9 mouse cellular contexts compared by ENCODE assay signal in the genomic region with DNA sequence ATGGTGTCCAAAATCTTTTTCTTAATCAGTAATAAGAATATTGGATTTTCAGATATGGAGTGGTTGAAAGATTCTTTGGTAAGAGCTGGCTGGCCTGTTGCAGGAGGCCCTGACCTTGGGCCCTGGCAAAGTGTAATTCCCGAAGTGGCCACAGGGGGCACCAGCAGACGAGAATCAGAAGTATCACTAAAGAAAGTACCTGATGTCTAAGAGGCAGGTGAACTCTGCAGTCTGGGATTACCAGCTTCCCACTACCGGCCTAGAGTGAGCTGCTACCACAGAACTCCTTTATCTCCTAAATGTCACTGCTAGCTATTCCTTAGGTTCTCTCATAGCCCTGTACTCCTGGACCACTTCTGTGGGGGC. TPM values are rescaled to one million over a fixed set of nuclear protein-coding genes. Genes with fewer than 3 reads are reported as not detected.
DNase-seq lines count a peak whose midpoint lies in the region; ATAC-seq lines count a peak whose summit lies in the region.
"Had no signal": no experiment of that assay in that cellular context is flagged by ENCODE, and none has a peak within 500 bp of the region (broad histone marks: within the 10 kb centered on the region; RNA-seq: fewer than 3 reads in every experiment).

No protein-coding gene starts in this region.

- peaks cover 40% of the 10 kb centered on the region for H3K4me1 ChIP-seq in intestine, embryonic 14.5 days (replicated peaks; ENCODE audit: control insufficient read depth, insufficient read depth, low read length)
- H3K4me1 ChIP-seq in intestine, embryonic 16.5 days (ENCODE audit: control insufficient read depth, insufficient read depth, low read length) = peaks cover 38% of the 10 kb centered on the region
- peaks cover 51% of the 10 kb centered on the region for H3K4me1 ChIP-seq in heart, embryonic 15.5 days (replicated peaks)

- peak; percentile 98 for DNase-seq in intestine, embryonic 14.5 days (ENCODE audit: low spot score)
- DNase-seq in R1 (ENCODE audit: low read depth, low spot score) = peak; percentile 81
- DNase-seq in cerebellum, postnatal 25 days = peak; percentile 93 to 94
- DNase-seq in left cerebral cortex, postnatal 4 days = peak; percentile 82
- peak; percentile 72 for DNase-seq in retina, postnatal 7 days (ENCODE audit: low read depth, low spot score)
- peak; percentile 79 to 90 for DNase-seq in urinary bladder, adult 18-20 months (ENCODE audit: low spot score in 2 of 2)

- peaks cover 37% of the 10 kb centered on the region for H3K36me3 ChIP-seq in intestine, embryonic 14.5 days (ENCODE audit: control insufficient read depth, insufficient read depth, low read length)
- H3K36me3 ChIP-seq in intestine, embryonic 16.5 days (ENCODE audit: control insufficient read depth, insufficient read depth, low read length) = peaks cover 2% of the 10 kb centered on the region; the same call in 1 of the 2 replicates
- H3K36me3 ChIP-seq in heart, embryonic 15.5 days = peaks cover 23% of the 10 kb centered on the region

- ATAC-seq in intestine, embryonic 14.5 days (replicated peaks; ENCODE audit: low FRiP score, low TSS enrichment, low read depth) = no peak
- no peak for ATAC-seq in intestine, embryonic 16.5 days
- no peak for ATAC-seq in heart, embryonic 15.5 days (replicated peaks; ENCODE audit: insufficient number of reproducible peaks, insufficient read depth, low FRiP score, low read depth)

- H3K27ac ChIP-seq in intestine, embryonic 14.5 days (ENCODE audit: low read depth) = no peak overlapping the region
- no peak overlapping the region for H3K27ac ChIP-seq in intestine, embryonic 16.5 days (ENCODE audit: low read length)
- peak overlapping the region; percentile 92 for H3K27ac ChIP-seq in heart, embryonic 15.5 days
- H3K27ac ChIP-seq: embryonic facial prominence, embryonic 12.5 days had no signal

- intact Hi-C loops in left cerebral cortex, postnatal 4 days (cut with DNase I) = no loop called here

- no peak overlapping the region for H3K4me2 ChIP-seq in intestine, embryonic 14.5 days (ENCODE audit: low read length)
- no peak overlapping the region for H3K4me2 ChIP-seq in intestine, embryonic 16.5 days (ENCODE audit: low read depth, low read length)
- H3K4me2 ChIP-seq in heart, embryonic 15.5 days = no peak overlapping the region
- H3K4me2 ChIP-seq: embryonic facial prominence, embryonic 12.5 days had no signal

- H3K9me3 ChIP-seq in intestine, embryonic 14.5 days (ENCODE audit: control insufficient read depth, low read length) = no peaks in the 10 kb centered on the region
- no peaks in the 10 kb centered on the region for H3K9me3 ChIP-seq in intestine, embryonic 16.5 days (ENCODE audit: control insufficient read depth, low read length)
- no peaks in the 10 kb centered on the region for H3K9me3 ChIP-seq in heart, embryonic 15.5 days (replicated peaks)
- H3K9me3 ChIP-seq: embryonic facial prominence, embryonic 12.5 days had no signal

- H3K4me3 ChIP-seq in intestine, embryonic 14.5 days (ENCODE audit: low read depth, low read length) = no peak overlapping the region
- H3K4me3 ChIP-seq in intestine, embryonic 16.5 days (ENCODE audit: low read length) = no peak overlapping the region
- no peak overlapping the region for H3K4me3 ChIP-seq in heart, embryonic 15.5 days
- H3K4me3 ChIP-seq: embryonic facial prominence, embryonic 12.5 days had no signal

- no peak overlapping the region for H3K9ac ChIP-seq in intestine, embryonic 14.5 days (ENCODE audit: low read length)
- no peak overlapping the region for H3K9ac ChIP-seq in intestine, embryonic 16.5 days (ENCODE audit: low read depth, low read length)
- no peak overlapping the region for H3K9ac ChIP-seq in heart, embryonic 15.5 days
- H3K9ac ChIP-seq: embryonic facial prominence, embryonic 12.5 days had no signal

- no peaks in the 10 kb centered on the region for H3K27me3 ChIP-seq in intestine, embryonic 14.5 days (replicated peaks; ENCODE audit: control insufficient read depth, insufficient read depth, low read length)
- H3K27me3 ChIP-seq in intestine, embryonic 16.5 days (replicated peaks; ENCODE audit: control insufficient read depth, insufficient read depth, low read length) = no peaks in the 10 kb centered on the region
- no peaks in the 10 kb centered on the region for H3K27me3 ChIP-seq in heart, embryonic 15.5 days
- H3K27me3 ChIP-seq: embryonic facial prominence, embryonic 12.5 days had no signal

- WGBS in intestine, embryonic 14.5 days = 6% methylated on average over 3 of the region's 3 CpGs
- WGBS in intestine, embryonic 16.5 days = 2% methylated on average over 3 of the region's 3 CpGs
- 1% methylated on average over 3 of the region's 3 CpGs for WGBS in heart, embryonic 15.5 days

RNA-seq across cellular contexts. Expression of gene Per1, which starts 2.6 kb away (rescaled TPM):
- 10.5 and 13.4 TPM in 2 replicates for polyA plus RNA-seq in intestine, embryonic 14.5 days (2014; fragmentation: Nextera tagmentation; extraction: Ambion mirVana)
- polyA plus RNA-seq in intestine, embryonic 16.5 days (2015; fragmentation: Nextera tagmentation; extraction: Ambion mirVana) = 13.6 and 13.7 TPM in 2 replicates
- polyA plus RNA-seq in heart, embryonic 15.5 days (2015; fragmentation: Nextera tagmentation; extraction: Ambion mirVana) = 16.1 and 25.2 TPM in 2 replicates
- total RNA-seq in left cerebral cortex, postnatal 4 days (2021) = 10 to 100 TPM; 52.8 to 58.0 TPM

RNA-seq across cellular contexts. Expression of gene Vamp2, which starts 4.1 kb away (rescaled TPM):
- 76.7 TPM in 2 replicates for polyA plus RNA-seq in intestine, embryonic 14.5 days (2014; fragmentation: Nextera tagmentation; extraction: Ambion mirVana)
- 65.8 TPM in 2 replicates for polyA plus RNA-seq in intestine, embryonic 16.5 days (2015; fragmentation: Nextera tagmentation; extraction: Ambion mirVana)
- 82.2 and 96.4 TPM in 2 replicates for polyA plus RNA-seq in heart, embryonic 15.5 days (2015; fragmentation: Nextera tagmentation; extraction: Ambion mirVana)
- total RNA-seq in left cerebral cortex, postnatal 4 days (2021) = 100 to 1,000 TPM; 579 to 594 TPM

RNA-seq across cellular contexts. Expression of gene Tmem107, which starts 21.8 kb away (rescaled TPM):
- 50.1 and 58.9 TPM in 2 replicates for polyA plus RNA-seq in intestine, embryonic 14.5 days (2014; fragmentation: Nextera tagmentation; extraction: Ambion mirVana)
- polyA plus RNA-seq in intestine, embryonic 16.5 days (2015; fragmentation: Nextera tagmentation; extraction: Ambion mirVana) = 38.6 and 44.8 TPM in 2 replicates
- polyA plus RNA-seq in heart, embryonic 15.5 days (2015; fragmentation: Nextera tagmentation; extraction: Ambion mirVana) = 37.0 and 40.9 TPM in 2 replicates
- total RNA-seq in left cerebral cortex, postnatal 4 days (2021) = 10 to 100 TPM; 13.9 to 14.8 TPM

RNA-seq across cellular contexts. Expression of gene Hes7, which starts 27.8 kb away (rescaled TPM):
- polyA plus RNA-seq in intestine, embryonic 14.5 days (2014; fragmentation: Nextera tagmentation; extraction: Ambion mirVana) = 0.28 and 0.32 TPM in 2 replicates
- 0.29 and 0.33 TPM in 2 replicates for polyA plus RNA-seq in intestine, embryonic 16.5 days (2015; fragmentation: Nextera tagmentation; extraction: Ambion mirVana)
- 0.52 and 0.57 TPM in 2 replicates for polyA plus RNA-seq in heart, embryonic 15.5 days (2015; fragmentation: Nextera tagmentation; extraction: Ambion mirVana)
- total RNA-seq in left cerebral cortex, postnatal 4 days (2021) = 1 to 10 TPM; 2.3 to 2.6 TPM

RNA-seq across cellular contexts. Expression of gene 9130213A22Rik, which starts 30.0 kb away (rescaled TPM):
- polyA plus RNA-seq in intestine, embryonic 14.5 days (2014; fragmentation: Nextera tagmentation; extraction: Ambion mirVana) = 0.19 and 0.30 TPM in 2 replicates
- 0.11 and 0.29 TPM in 2 replicates for polyA plus RNA-seq in intestine, embryonic 16.5 days (2015; fragmentation: Nextera tagmentation; extraction: Ambion mirVana)
- 0.51 and 0.60 TPM in 2 replicates for polyA plus RNA-seq in heart, embryonic 15.5 days (2015; fragmentation: Nextera tagmentation; extraction: Ambion mirVana)
- 1 to 10 TPM; 1.2 to 1.7 TPM for total RNA-seq in left cerebral cortex, postnatal 4 days (2021)
